ENCODE assay signal across 9 mouse cellular contexts in the genomic region with DNA sequence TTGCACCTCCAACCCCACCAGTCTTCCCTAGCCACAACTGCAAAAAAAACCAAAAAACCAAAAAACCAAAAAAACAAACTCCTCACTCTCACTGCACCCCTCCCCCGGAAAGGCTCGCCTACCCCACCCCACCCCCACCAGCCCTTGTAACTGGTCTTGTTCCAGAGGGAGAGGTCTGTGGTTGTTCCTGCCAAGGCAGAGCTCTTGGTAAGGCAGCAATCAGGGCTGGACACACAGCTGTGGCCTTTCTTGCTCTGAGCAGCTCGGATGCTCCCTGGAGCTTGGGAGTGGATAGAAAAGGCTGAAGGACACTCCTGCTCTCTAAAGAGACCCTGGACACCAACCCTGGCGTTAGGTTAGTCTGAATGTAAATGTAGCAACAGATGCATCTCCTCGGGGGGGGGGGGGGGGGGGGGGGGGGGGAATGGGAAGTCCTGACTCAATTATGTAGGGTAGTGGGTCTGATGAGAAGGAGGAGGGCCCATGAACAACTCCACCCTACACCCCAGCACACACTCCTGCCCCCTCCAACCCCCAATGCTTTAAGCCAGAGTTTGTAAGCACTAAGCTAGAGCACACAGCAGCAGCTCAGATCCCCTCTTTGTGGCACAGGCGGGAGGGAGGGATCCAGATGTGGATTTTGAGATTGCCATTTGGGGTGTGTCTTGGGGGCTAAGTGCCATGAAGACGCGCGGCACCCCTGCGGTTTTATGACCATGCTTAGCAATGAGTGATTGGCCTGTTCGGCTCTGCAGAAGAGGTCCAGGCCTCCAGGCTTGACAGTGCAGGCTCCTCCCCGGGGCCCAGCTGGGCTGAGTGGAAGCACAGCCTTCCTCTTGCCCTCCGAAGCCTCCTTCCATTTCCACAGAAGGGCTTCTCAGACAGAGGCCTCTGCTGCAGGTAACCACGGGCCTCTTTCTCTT.
DNase-seq lines count a peak whose midpoint lies in the region; ATAC-seq and TF ChIP-seq lines count a peak whose summit lies in the region.
"Had no signal": no experiment of that assay in that cellular context is flagged by ENCODE, and none has a peak within 500 bp of the region (broad histone marks: within the 10 kb centered on the region; RNA-seq: fewer than 3 reads in every experiment).

No protein-coding gene starts in this region.

- no peaks in the 10 kb centered on the region for H3K9me3 ChIP-seq in forebrain, embryonic 12.5 days
- no peaks in the 10 kb centered on the region for H3K9me3 ChIP-seq in forebrain, embryonic 10.5 days
- no peaks in the 10 kb centered on the region for H3K9me3 ChIP-seq in E14TG2a.4 (ENCODE audit: low read length)
- H3K9me3 ChIP-seq in limb, embryonic 13.5 days, result no peaks in the 10 kb centered on the region; the same call in 1 of the 2 replicates
- H3K9me3 ChIP-seq in liver, embryonic 12.5 days (replicated peaks), result no peaks in the 10 kb centered on the region

- no peak for TF ChIP-seq CTCF in E14TG2a.4 (conservative IDR thresholded peaks at IDR 0.05; ENCODE audit: low read length)
- TF ChIP-seq CTCF in gastrocnemius, adult 2 months (IDR thresholded peaks at IDR 0.05), result no peak

- no peak for DNase-seq in forebrain, embryonic 10.5 days (ENCODE audit: extremely low spot score, low spot score)
- DNase-seq in gastrocnemius, adult 2 months, result peak; percentile 65
- no peak for DNase-seq in cerebellum, postnatal 25 days

- H3K4me3 ChIP-seq in forebrain, embryonic 12.5 days (replicated peaks), result no peak overlapping the region
- H3K4me3 ChIP-seq in forebrain, embryonic 10.5 days, result no peak overlapping the region
- H3K4me3 ChIP-seq in E14TG2a.4 (replicated peaks; ENCODE audit: low read length), result peak overlapping the region; percentile 43
- H3K4me3 ChIP-seq in gastrocnemius, adult 2 months, result no peak overlapping the region
- no peak overlapping the region for H3K4me3 ChIP-seq in limb, embryonic 13.5 days
- no peak overlapping the region for H3K4me3 ChIP-seq in liver, embryonic 12.5 days

- intact Hi-C loops in gastrocnemius, adult 2 months (cut with DNase I), result no loop called here

- H3K27me3 ChIP-seq in forebrain, embryonic 12.5 days, result peaks cover 54% of the 10 kb centered on the region
- peaks cover 43% of the 10 kb centered on the region for H3K27me3 ChIP-seq in forebrain, embryonic 10.5 days (ENCODE audit: poor library complexity, severe bottlenecking)
- H3K27me3 ChIP-seq in E14TG2a.4 (ENCODE audit: insufficient read depth, low read length), result peaks cover 14% of the 10 kb centered on the region
- H3K27me3 ChIP-seq in limb, embryonic 13.5 days, result peaks cover 4% of the 10 kb centered on the region
- no peaks in the 10 kb centered on the region for H3K27me3 ChIP-seq in liver, embryonic 12.5 days (replicated peaks)

- ATAC-seq in forebrain, embryonic 12.5 days (ENCODE audit: low FRiP score), result peak; percentile 39; the same call in 1 of the 2 replicates
- ATAC-seq in limb, embryonic 13.5 days (ENCODE audit: low FRiP score, low read depth), result peak; percentile 58; the same call in 1 of the 2 replicates
- ATAC-seq in liver, embryonic 12.5 days, result no peak
- no peak for ATAC-seq in megakaryocyte progenitor cell, adult 5-6 weeks (replicated peaks; ENCODE audit: poor library complexity)

- peak overlapping the region; percentile 62 for H3K27ac ChIP-seq in forebrain, embryonic 12.5 days
- no peak overlapping the region for H3K27ac ChIP-seq in forebrain, embryonic 10.5 days
- H3K27ac ChIP-seq in gastrocnemius, adult 2 months, result peak overlapping the region; percentile 72
- no peak overlapping the region for H3K27ac ChIP-seq in limb, embryonic 13.5 days
- no peak overlapping the region for H3K27ac ChIP-seq in liver, embryonic 12.5 days
- H3K27ac ChIP-seq: macrophage had no signal

- H3K36me3 ChIP-seq in forebrain, embryonic 12.5 days (replicated peaks), result no peaks in the 10 kb centered on the region
- no peaks in the 10 kb centered on the region for H3K36me3 ChIP-seq in forebrain, embryonic 10.5 days (replicated peaks)
- H3K36me3 ChIP-seq in E14TG2a.4 (ENCODE audit: insufficient read depth, low read length), result no peaks in the 10 kb centered on the region
- no peaks in the 10 kb centered on the region for H3K36me3 ChIP-seq in limb, embryonic 13.5 days
- no peaks in the 10 kb centered on the region for H3K36me3 ChIP-seq in liver, embryonic 12.5 days

- H3K4me2 ChIP-seq in forebrain, embryonic 12.5 days, result no peak overlapping the region
- peak overlapping the region; percentile 53 for H3K4me2 ChIP-seq in limb, embryonic 13.5 days (replicated peaks)
- H3K4me2 ChIP-seq in liver, embryonic 12.5 days, result no peak overlapping the region

- H3K4me1 ChIP-seq in forebrain, embryonic 12.5 days, result peaks cover 16% of the 10 kb centered on the region; the same call in 1 of the 2 replicates
- peaks cover 19% of the 10 kb centered on the region for H3K4me1 ChIP-seq in forebrain, embryonic 10.5 days
- peaks cover 13% of the 10 kb centered on the region for H3K4me1 ChIP-seq in E14TG2a.4 (replicated peaks; ENCODE audit: low read depth, low read length)
- H3K4me1 ChIP-seq in limb, embryonic 13.5 days, result peaks cover 42% of the 10 kb centered on the region
- no peaks in the 10 kb centered on the region for H3K4me1 ChIP-seq in liver, embryonic 12.5 days

- WGBS in forebrain, embryonic 12.5 days, result 58% methylated on average over 13 of the region's 14 CpGs
- WGBS in forebrain, embryonic 10.5 days, result 71% methylated on average over 13 of the region's 14 CpGs
- 15% methylated on average over 12 of the region's 14 CpGs for WGBS in limb, embryonic 13.5 days
- WGBS in liver, embryonic 12.5 days (ENCODE audit: insufficient replicate concordance), result 37% methylated on average over 12 of the region's 14 CpGs

- H3K9ac ChIP-seq in forebrain, embryonic 12.5 days, result no peak overlapping the region
- no peak overlapping the region for H3K9ac ChIP-seq in limb, embryonic 13.5 days
- H3K9ac ChIP-seq in liver, embryonic 12.5 days, result no peak overlapping the region

Comparison
In these comparisons a context has a peak if more than half of its experiments do, and no peak if none do; other contexts are left out.
1. H3K27ac ChIP-seq: peak in forebrain, embryonic 12.5 days (single experiment) and gastrocnemius, adult 2 months (single experiment); none in forebrain, embryonic 10.5 days (single experiment), limb, embryonic 13.5 days (single experiment) and liver, embryonic 12.5 days (single experiment).
2. ATAC-seq: peak in forebrain, embryonic 12.5 days (single experiment) and limb, embryonic 13.5 days (single experiment); none in liver, embryonic 12.5 days (single experiment) and megakaryocyte progenitor cell, adult 5-6 weeks (single experiment).